Mouse (Mus musculus) c-Kit-negative CD71-positive TER-119-positive erythroid progenitor cells, embryonic 14.5 days (primary cell): ENCODE measurements around the gene Synpr.

Experiments used
- DNase-seq: peaks from one replicate; pipeline ENCODE4 v3.0.0-alpha.2; 2013; ENCODE audit warnings: low read depth, low spot score

Synpr gene

DNA sequence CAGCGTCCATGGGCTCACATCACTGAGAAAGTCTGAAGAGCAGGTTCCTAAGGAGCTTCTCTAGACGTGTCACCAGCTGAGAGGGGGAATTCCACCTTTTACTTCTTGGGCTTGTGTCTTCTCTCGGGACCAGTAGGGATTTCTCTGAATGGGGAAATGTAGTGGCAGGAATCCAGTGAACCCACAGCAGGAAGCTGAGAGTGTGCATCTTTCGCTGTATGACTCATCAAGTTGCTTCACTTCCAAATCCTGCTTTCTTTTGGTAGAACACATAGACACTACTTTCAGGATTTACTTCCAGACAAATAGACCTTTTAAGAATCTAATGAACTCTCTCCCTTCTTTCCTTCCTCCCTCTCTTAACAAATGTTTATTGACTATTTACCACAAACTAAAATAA, 266.6 kb downstream of the Synpr start:
- DNase-seq, result no peak

DNA sequence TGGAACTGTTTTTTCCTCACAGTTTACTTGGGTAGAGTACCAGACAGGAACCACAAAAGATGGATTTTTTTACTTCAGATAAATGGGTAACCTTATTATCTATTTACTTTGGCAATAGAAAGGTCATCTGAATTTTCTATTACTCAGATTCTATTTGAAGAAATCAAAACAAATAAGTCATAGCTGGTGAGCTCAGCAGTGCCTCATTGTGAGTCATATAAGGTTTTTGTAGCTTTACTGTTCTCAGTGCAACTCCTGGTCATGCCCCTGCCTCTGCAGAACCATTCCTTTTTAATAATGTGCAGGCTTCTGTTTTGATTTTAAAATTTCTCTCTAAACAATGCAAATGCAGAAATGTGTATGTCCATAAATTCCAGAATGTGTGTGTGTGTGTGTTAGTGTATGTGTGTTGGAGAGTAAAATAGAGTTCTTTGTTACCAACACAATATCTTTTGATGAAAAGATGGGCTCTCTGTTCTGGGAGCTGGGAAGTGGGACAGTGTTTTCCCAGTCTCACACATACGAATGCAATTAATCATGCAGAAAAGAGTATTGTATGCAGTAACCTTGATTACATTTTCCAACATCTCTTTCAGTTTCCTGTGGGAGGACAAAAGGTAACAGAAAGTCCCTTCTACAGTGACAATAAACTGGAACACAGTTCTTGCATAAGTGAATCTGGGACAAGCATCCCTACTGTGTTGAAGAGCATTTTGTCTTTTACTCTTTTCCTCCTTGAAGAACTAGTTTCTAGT, 269.2 kb downstream of the Synpr start:
- no peak for DNase-seq

DNA sequence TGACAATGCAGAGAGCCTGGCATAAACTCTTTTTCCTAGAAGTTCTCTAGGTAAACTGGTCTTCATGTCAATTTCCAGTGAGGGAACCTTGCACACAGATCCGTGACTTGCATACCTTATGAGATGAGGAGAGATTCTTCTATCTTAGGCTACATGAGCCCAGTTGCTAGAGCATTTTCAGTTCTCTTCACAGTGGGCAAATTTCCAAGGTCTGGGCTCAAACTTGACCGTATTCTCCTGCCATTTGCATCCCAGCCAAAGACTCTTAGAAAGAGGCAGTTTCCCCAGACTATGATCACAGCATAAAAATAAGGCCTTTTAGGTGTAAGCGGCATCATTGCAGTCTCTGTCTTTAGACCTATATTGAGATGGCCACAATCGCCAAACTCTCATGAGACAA, 270.1 kb downstream of the Synpr start:
- no peak for DNase-seq

DNA sequence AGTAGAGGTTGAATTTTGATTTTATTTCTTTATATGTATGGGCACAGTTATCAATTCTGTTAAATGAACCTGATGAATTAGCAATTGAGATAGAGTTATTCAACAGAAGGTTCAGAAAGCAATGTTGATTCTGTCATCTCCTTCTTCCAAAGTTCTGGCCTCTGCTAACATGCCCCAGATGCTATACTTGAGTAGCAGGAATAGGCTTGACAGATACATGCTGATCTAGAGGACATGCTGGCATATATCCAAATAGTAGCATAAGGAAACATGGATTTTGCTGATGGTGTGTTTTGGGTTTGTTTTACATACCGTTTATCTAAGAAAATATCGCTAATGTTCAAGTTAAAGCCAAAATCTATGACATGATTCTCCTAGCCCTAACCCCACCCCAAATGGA, 273.5 kb downstream of the Synpr start:
- no peak for DNase-seq

DNA sequence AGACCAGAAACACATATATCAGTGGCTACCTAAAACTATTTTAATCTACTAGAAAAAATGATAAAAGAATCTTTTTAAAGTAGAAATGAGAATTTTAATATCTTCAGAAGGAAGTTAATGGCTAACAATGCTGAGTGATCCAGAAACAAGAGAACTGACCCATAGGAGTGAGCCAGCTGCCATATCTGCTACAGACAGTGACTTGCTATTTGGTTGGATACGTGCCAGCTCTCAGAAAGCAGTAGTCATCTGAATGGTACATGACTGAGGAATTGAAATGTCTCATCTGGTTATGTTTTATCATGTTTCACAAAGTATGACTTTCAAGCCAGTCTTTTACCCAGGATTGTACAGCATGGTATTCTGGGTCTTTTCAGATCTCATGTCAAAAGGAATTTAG, 282.7 kb downstream of the Synpr start:
- no peak for DNase-seq

DNA sequence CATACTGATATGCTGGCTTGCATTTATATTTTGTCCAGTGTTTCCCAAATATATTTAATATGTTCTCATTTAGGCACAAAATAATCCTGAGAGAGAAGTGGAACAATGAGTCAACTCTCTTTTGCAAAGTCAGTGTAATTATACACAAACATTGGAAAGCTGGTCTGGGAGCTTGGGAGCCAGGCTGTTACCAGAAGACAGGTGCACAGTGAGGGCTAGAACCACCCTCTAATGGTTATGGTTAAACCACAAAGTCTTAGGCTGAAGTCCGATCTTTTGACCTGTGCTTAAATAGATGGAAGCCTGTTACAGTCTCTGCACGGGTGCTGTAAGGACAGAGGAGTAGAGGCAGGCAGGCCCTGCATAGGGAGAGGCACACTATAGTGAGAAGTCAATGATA, 283.4 kb downstream of the Synpr start:
- DNase-seq, result no peak

DNA sequence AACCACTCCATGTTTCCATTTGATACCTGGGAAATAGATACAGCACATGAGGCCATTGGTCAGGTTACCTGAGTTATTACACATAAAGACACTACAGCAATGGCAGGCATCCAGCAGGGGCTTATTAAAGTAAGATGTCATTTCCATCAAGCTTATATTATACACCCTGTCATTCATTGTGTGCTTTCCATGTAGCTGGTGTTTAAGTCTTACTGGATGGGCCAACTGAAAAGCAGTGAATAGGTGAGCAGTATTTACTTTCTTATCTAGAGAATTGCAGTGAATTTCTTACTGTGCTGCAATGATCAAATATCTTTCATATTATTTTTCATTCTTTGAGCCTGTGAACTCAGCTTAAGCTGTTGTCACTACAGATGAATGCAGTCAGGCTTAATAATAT, 287.4 kb downstream of the Synpr start:
- DNase-seq, result no peak

DNA sequence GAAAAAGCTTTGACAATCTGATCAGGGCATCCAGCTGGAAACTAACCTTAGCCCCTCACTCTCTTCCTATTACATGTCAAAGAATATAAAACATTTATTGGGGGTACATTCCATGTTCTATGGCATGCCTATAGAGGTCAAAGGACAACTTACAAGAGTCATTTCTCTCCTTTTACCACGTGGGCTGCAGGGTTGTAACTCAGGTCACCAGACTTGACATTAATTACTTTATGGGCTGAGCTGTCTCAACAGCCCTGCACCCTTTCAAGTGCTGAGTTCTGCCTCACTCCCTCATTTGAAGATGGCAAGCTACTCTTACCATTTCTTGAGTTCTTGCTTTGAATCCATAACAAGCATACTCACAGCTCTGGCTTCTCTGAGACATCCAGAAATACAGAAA, 287.9 kb downstream of the Synpr start:
- DNase-seq, result no peak

DNA sequence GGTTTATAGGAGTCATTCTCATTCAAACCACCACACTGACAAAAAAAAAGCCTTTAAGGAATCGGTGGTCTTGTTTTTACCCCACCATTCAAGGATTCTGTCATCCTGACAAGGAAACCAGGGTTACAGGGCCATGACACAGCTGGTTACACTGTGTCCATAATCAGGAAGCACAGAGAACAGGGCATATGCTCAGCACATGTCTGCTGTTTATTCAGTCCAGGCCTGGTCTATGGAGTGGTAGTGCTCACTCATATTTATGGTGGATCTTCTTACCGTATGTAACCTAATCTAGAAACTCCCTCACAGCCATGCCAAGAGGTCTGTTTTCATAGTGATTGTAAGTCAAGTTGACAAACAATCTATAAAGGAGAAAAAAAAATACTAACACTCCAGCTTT, 293.5 kb downstream of the Synpr start:
- no peak for DNase-seq

DNA sequence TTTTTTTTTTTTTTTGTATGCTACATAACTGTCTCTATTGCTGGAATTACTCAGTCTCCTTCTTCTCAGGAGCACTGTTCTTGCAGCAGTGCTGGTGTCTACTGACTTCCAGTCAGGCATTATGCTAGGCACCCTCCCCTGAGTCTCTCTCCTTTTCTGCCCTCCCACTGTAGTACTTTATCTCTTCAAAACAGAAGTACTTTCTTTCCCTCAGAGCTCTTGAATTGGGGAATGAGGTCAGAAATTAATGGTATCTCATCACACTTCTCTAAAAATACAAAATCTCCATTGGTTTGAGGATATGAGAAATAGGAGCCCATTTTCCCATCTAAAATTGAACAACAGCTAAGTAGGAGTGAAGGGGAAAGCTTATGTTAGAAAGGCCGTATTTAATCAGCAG, 294.2 kb downstream of the Synpr start:
- no peak for DNase-seq

DNA sequence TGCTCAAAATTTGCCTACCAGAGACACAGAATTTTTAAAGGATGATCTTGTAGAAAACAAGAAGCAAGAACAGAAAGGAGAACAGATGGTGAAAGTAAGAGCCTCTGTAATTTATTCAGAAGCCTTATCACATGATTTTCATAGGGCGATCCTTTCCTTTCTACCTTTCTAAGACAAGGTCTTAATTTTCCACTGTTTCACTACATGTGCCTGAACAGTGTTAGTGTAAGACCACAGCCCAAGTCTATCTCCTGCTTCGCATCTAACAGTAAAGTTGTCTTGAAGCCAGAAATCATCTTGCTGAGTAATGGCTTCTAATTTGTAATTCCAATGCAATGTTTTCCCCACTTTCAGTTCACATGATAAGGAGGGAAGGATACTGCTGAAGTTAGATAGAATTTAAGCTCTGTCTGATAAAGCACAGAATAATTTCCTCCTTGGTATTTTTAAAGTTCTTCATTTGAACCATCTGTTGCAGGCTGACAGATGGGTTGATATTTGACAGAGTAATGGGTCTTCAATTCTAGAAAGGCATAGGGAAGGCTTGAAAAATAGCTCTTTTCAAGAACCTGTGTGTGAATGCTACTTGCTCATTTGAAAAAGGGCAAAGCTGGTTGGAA, 308.9 kb downstream of the Synpr start:
- no peak for DNase-seq

DNA sequence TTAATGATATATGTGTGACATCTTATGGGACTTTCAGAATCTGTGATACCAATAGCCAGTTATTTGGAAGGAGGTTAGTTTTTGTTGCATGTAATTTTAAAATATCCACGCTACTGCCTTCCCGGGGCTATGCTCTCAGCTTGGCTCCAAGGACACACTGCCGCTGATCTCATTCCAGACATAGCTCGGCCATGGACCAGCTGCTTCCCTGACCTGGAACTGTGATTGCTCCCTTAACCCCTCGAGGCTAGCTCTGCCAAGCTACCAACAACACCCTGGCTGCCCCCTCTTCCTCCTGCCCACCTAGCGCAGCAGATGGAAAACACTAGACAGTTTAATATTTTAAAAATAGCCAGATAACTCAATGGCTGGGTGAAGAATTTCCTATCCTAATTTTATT, 311.7 kb downstream of the Synpr start:
- no peak for DNase-seq

DNA sequence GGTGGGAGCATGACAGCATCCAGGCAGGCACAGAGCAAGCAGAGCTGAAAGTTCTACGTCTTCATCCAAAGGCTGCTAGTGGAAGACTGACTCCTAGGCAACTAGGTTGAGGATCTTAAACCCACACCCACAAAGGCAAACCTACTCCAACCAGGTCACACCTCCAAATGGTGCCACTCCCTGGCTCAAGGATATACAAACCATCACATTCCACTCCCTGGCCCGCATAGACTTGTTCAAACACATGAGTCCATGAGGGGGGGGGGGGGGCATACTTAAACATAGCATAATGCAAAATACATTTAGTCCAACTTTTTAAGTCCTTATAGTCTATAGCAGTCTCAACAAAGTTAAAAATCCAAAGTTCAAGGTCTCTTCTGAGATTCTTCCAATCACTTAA, 312.6 kb downstream of the Synpr start:
- DNase-seq, result no peak

DNA sequence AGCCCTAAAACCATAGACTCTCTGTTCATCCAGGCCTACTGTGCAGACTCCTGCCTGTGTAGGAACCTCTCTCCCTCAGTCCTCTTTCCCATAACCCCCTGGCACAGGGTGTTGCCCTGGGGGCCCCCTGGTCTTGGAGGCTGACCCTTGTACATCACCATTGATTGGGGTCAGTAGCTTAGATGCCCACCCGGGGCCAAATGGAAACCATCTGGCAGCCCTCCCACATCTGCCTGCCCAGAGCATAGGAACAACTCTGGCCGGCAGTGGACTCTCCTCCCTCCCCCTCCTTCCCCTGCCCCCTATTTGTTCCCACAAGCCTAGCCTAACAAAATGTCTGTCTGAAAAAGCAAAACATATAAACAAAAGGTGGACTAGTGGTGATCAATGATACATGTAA, 336.0 kb downstream of the Synpr start:
- no peak for DNase-seq

DNA sequence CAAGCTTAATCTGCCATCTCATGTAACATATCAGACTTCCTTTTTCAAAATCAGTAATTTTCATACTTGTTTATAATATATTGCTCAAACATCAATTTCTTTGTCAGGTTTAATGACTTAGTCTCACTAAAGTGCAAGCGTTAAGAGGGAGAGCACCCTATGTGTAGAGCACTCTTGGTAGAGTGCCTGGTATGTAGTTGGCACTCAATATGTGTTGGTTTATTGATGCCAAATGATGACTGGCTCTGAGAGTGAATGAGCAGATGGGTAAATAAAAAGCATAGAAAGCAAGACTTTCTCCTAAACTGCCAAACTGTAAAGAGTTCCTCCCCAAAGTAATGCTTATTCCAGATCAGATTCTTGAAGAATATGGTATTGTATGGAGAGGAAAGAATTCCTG, 365.3 kb downstream of the Synpr start:
- DNase-seq, result no peak

DNA sequence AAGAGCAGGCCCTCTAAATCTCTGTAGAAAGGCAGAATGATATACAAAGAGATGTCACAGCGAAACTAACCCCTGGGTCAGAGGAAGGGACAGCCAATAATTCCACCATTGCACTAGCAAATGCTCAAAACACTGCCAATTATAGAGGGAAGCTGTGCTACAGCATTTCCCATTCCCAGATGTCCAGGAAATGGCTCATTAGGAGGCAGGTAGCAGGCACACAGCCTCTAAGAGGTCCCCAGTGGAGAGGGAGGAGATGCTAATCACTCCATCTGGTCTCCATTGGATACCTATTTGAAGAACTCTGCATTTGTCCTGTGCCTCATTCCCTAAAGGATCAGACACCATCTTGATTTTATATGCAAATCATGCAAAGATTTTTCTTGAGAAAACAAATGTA, 366.5 kb downstream of the Synpr start:
- no peak for DNase-seq

DNA sequence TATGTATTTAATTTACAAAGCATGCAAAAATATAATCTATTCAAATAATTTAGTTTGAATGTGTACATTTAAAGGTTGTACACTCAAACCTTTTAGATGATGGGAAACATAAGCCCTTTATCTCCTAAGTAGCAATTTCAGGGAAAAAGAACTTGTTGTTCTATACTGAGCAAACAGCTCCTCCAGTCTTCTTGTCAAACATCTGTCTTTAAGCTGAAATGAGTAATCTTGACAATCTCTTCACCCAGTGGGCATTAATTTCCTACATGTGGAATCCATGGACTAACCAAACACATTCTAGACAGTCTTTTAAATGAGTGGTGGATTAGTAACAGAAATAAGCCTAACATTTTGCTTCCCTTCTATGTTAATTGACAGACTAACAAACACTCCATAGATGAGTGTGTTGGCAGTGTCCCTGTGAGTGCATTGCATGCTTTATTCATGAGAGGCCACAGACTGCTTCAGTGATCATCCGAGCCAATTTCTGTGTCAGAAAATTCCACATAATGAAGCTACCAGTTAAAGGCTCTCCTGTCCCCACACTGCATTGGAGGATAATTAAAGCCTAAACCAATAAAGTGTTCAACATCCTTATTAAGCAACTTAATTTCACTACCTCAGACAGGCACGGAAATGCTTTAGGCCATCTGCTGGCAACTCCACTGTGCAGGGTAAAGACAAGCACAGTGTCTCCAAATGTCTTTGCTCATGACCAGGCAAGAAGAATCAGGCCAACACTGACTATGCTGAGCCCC, 367.1 kb downstream of the Synpr start:
- no peak for DNase-seq
